Mouse (Mus musculus) lung, adult 2 months (tissue): ENCODE data around the gene Cwc25.

ENCODE experiments used
- CTCF ChIP-seq: fragments of 200-500 bp; IDR thresholded peaks from 2 replicates; pipeline ENCODE4 v1.5.1; 2011; ENCODE audit warnings: mild to moderate bottlenecking, low read length, control low read depth; ENCODE audit not compliant: insufficient read depth
- POLR2A ChIP-seq: fragments of 200-500 bp; IDR thresholded peaks from 2 replicates; pipeline ENCODE4 v1.6.1; 2011; ENCODE audit warnings: low read depth, mild to moderate bottlenecking, control low read depth, low read length, borderline replicate concordance; ENCODE audit errors: extremely low read depth

- TF ChIP-seq POLR2A (no peak), CTCF (no peak)
Measured at GRCm38 (mm10) chr11:97810356-97810755, 44.0 kb upstream of the Cwc25 start.
